Comparison of ENCODE assay signal across 8 mouse cellular contexts in genomic region chr19:43673513-43674315, GRCm38 (mm10). TPM values are rescaled to one million over a fixed set of nuclear protein-coding genes. Genes with fewer than 3 reads are reported as not detected.
DNase-seq lines count a peak whose midpoint lies in the region; ATAC-seq and TF ChIP-seq lines count a peak whose summit lies in the region.

No protein-coding gene starts in this region.

- peak overlapping the region; percentile 64 for H3K4me2 ChIP-seq in kidney, postnatal 0 days (ENCODE audit: low read length)
- peak overlapping the region; percentile 77 for H3K4me2 ChIP-seq in heart, embryonic 16.5 days (ENCODE audit: low read depth, low read length)

- H3K4me1 ChIP-seq in kidney, postnatal 0 days (replicated peaks; ENCODE audit: insufficient read depth, low read length), result 0 out of 2 replicates have a peak, but pooled peaks cover 12% of the 10 kb centered on the region
- H3K4me1 ChIP-seq in heart, embryonic 16.5 days (ENCODE audit: control insufficient read depth, insufficient read depth, low read length), result peaks cover 25% of the 10 kb centered on the region

- H3K9ac ChIP-seq in kidney, postnatal 0 days (ENCODE audit: low read depth, low read length), result peak overlapping the region; percentile 93
- H3K9ac ChIP-seq in heart, embryonic 16.5 days (ENCODE audit: low read length), result peak overlapping the region; percentile 96

- in situ Hi-C loops in Patski (cut with MboI; ENCODE audit: low pct_unique_long_range_greater_than_20kb), result no loop called here

- no peaks in the 10 kb centered on the region for H3K36me3 ChIP-seq in kidney, postnatal 0 days (ENCODE audit: insufficient read depth, low read length)
- H3K36me3 ChIP-seq in heart, embryonic 16.5 days (ENCODE audit: control insufficient read depth, insufficient read depth), result no peaks in the 10 kb centered on the region

- TF ChIP-seq CTCF in kidney, postnatal 0 days (IDR thresholded peaks at IDR 0.05; ENCODE audit: low read depth), result no peak
- no peak for TF ChIP-seq CTCF in Patski (IDR thresholded peaks at IDR 0.05)

- CTCF ChIA-PET in Patski (lab: Charles Lee), result interaction anchor here (0.9 to 3.8 kb wide), 8 partner anchors 9 to 143 kb away, joined by 3 to 14 read pairs (median 4); partner anchors contain the start of genes Cox15 and Cutc

- no peak for ATAC-seq in kidney, postnatal 0 days (replicated peaks; ENCODE audit: low FRiP score, low read depth)
- peak; percentile 1 for ATAC-seq in Patski
- ATAC-seq in heart, embryonic 16.5 days (replicated peaks; ENCODE audit: extremely low read depth, insufficient read depth, low FRiP score), result no peak

- WGBS in kidney, postnatal 0 days, result 4% methylated on average over 21 of the region's 21 CpGs
- WGBS in heart, embryonic 16.5 days, result 5% methylated on average over 21 of the region's 21 CpGs

- POLR2A ChIA-PET in Patski (lab: Charles Lee), result interaction anchor here (1.9 kb wide), 1 partner anchor 15 kb away, joined by 8 read pairs; the partner anchor contains the start of gene Entpd7

- peak overlapping the region; percentile 91; the same call in 1 of the 2 replicates for H3K27ac ChIP-seq in kidney, postnatal 0 days
- H3K27ac ChIP-seq in heart, embryonic 16.5 days (ENCODE audit: low read length), result peak overlapping the region; percentile 90

- H3K4me3 ChIP-seq in kidney, postnatal 0 days (replicated peaks; ENCODE audit: low read depth, low read length), result peak overlapping the region; percentile 87
- H3K4me3 ChIP-seq in heart, embryonic 16.5 days (ENCODE audit: low read length), result peak overlapping the region; percentile 93

- no peaks in the 10 kb centered on the region for H3K27me3 ChIP-seq in kidney, postnatal 0 days (ENCODE audit: insufficient read depth, low read length)
- H3K27me3 ChIP-seq in Patski, result no peaks in the 10 kb centered on the region
- no peaks in the 10 kb centered on the region for H3K27me3 ChIP-seq in heart, embryonic 16.5 days (ENCODE audit: control insufficient read depth, insufficient read depth, low read length)

- no peak for DNase-seq in kidney, postnatal 0 days (ENCODE audit: low spot score)
- no peak for DNase-seq in kidney, adult 18-20 months
- DNase-seq in Patski (ENCODE audit: low read depth, low spot score), result no peak
- peak; percentile 14 for DNase-seq in lung, postnatal 25 days (ENCODE audit: low spot score)
- no peak for DNase-seq in yolk sac, embryonic 10.5 days (ENCODE audit: low spot score)
- no peak for DNase-seq in retina, embryonic 14.5 days (ENCODE audit: low spot score)
- no peak for DNase-seq in spleen, postnatal 36 days (ENCODE audit: low spot score in 2 of 2)

- H3K9me3 ChIP-seq in kidney, postnatal 0 days (replicated peaks; ENCODE audit: low read length), result no peaks in the 10 kb centered on the region
- no peaks in the 10 kb centered on the region for H3K9me3 ChIP-seq in heart, embryonic 16.5 days (replicated peaks; ENCODE audit: control insufficient read depth, low read length)

RNA-seq across cellular contexts. Expression of gene Slc25a28, which starts 1.0 kb away (rescaled TPM):
- polyA plus RNA-seq in kidney, postnatal 0 days (2015; fragmentation: Nextera tagmentation; extraction: Ambion mirVana), result 13.5 and 17.1 TPM in 2 replicates
- polyA plus RNA-seq in Patski (2021), result 51.9 TPM
- 9.5 and 10.9 TPM in 2 replicates for polyA plus RNA-seq in heart, embryonic 16.5 days (2015; fragmentation: Nextera tagmentation; extraction: Ambion mirVana)

RNA-seq across cellular contexts. Expression of gene Entpd7, which starts 15.8 kb away (rescaled TPM):
- 11.3 and 12.0 TPM in 2 replicates for polyA plus RNA-seq in kidney, postnatal 0 days (2015; fragmentation: Nextera tagmentation; extraction: Ambion mirVana)
- 8.4 TPM for polyA plus RNA-seq in Patski (2021)
- 5.1 TPM in 2 replicates for polyA plus RNA-seq in heart, embryonic 16.5 days (2015; fragmentation: Nextera tagmentation; extraction: Ambion mirVana)
